Mouse (Mus musculus): ENCODE data around the gene Sirt2.

Sirt2 gene

GRCm38 (mm10) chr7:28767462-28767965, 979 bp downstream of the Sirt2 start, which contains the start of gene Nfkbib:
TSS of gene Nfkbib (minus strand) at chr7:28767512.
- DNase-seq (ENCODE audit: low spot score), result no peak

- DNase-seq (ENCODE audit: low spot score), result no peak
Measured at GRCm38 (mm10) chr7:28769414-28769958, 3.0 kb downstream of the Sirt2 start.

GRCm38 (mm10) chr7:28770309-28770708, 3.8 kb downstream of the Sirt2 start:
- no peak for DNase-seq (ENCODE audit: low spot score)

GRCm38 (mm10) chr7:28771867-28772266, 5.3 kb downstream of the Sirt2 start:
- no peak for DNase-seq (ENCODE audit: low spot score)

GRCm38 (mm10) chr7:28773163-28773562, 6.6 kb downstream of the Sirt2 start:
- no peak for DNase-seq (ENCODE audit: low spot score)

- no peak for DNase-seq (ENCODE audit: low spot score)
Measured at GRCm38 (mm10) chr7:28774164-28774563, 7.6 kb downstream of the Sirt2 start.

- no peak for DNase-seq (ENCODE audit: low spot score)
Measured at GRCm38 (mm10) chr7:28775129-28775528, 8.6 kb downstream of the Sirt2 start.

- no peak for DNase-seq (ENCODE audit: low spot score)
Measured at GRCm38 (mm10) chr7:28778825-28779224, 12.3 kb downstream of the Sirt2 start.

- DNase-seq (ENCODE audit: low spot score), result peak; percentile 85
Measured at GRCm38 (mm10) chr7:28780067-28780658, 13.6 kb downstream of the Sirt2 start.

GRCm38 (mm10) chr7:28780857-28781256, 14.3 kb downstream of the Sirt2 start:
- DNase-seq (ENCODE audit: low spot score), result no peak

- no peak for DNase-seq (ENCODE audit: low spot score)
Measured at GRCm38 (mm10) chr7:28781261-28781663, 14.7 kb downstream of the Sirt2 start.

- DNase-seq (ENCODE audit: low spot score), result no peak
Measured at GRCm38 (mm10) chr7:28785161-28785560, 18.6 kb downstream of the Sirt2 start.

GRCm38 (mm10) chr7:28787884-28788283, 21.3 kb downstream of the Sirt2 start:
- DNase-seq (ENCODE audit: low spot score), result no peak

GRCm38 (mm10) chr7:28788307-28789195, 22.0 kb downstream of the Sirt2 start, which contains the start of gene Rinl:
TSS of gene Rinl (plus strand) at chr7:28788969.
- DNase-seq (ENCODE audit: low spot score), result no peak

GRCm38 (mm10) chr7:28789235-28789634, 22.7 kb downstream of the Sirt2 start:
- no peak for DNase-seq (ENCODE audit: low spot score)

GRCm38 (mm10) chr7:28790066-28790806, 23.7 kb downstream of the Sirt2 start:
- DNase-seq (ENCODE audit: low spot score), result no peak

GRCm38 (mm10) chr7:28791706-28792105, 25.2 kb downstream of the Sirt2 start:
- DNase-seq (ENCODE audit: low spot score), result no peak

- DNase-seq (ENCODE audit: low spot score), result no peak
Measured at GRCm38 (mm10) chr7:28792391-28793185, 26.1 kb downstream of the Sirt2 start.

- no peak for DNase-seq (ENCODE audit: low spot score)
Measured at GRCm38 (mm10) chr7:28793834-28794233, 27.3 kb downstream of the Sirt2 start.

- DNase-seq (ENCODE audit: low spot score), result no peak
Measured at GRCm38 (mm10) chr7:28794496-28794895, 28.0 kb downstream of the Sirt2 start.

GRCm38 (mm10) chr7:28795832-28796231, 29.3 kb downstream of the Sirt2 start:
- DNase-seq (ENCODE audit: low spot score), result no peak
